Mouse (Mus musculus): Measurements from ENCODE around the gene Dcps. TPM values are rescaled to one million over a fixed set of nuclear protein-coding genes. Genes with fewer than 3 reads are reported as not detected.
"Not testable (repeated sequence)": the region's sequence is repeated elsewhere in the genome, so short reads cannot be mapped to it uniquely, and the experiment has no call there.

The Dcps gene
- polyA plus RNA-seq, 3 experiments from 2014 or later: 83.4 to 94.5 (median 92.4) TPM

- ATAC-seq: peak; percentile 23
Observed at GRCm38 (mm10) chr9:35176124-35176659, 331 bp upstream of the Dcps start.

GRCm38 (mm10) chr9:35173331-35173730 lies 2.5 kb downstream of the Dcps start:
- no peak for ATAC-seq

- no peak for ATAC-seq
Observed at GRCm38 (mm10) chr9:35170071-35170470, 5.8 kb downstream of the Dcps start.

GRCm38 (mm10) chr9:35166798-35167635 lies 8.8 kb downstream of the Dcps start:
- no peak for ATAC-seq

GRCm38 (mm10) chr9:35166144-35166797 lies 9.6 kb downstream of the Dcps start:
- ATAC-seq: no peak

- no peak for ATAC-seq
Observed at GRCm38 (mm10) chr9:35164142-35164874, 11.6 kb downstream of the Dcps start.

GRCm38 (mm10) chr9:35163011-35163690 lies 12.7 kb downstream of the Dcps start:
- ATAC-seq: peak; percentile 60

- no peak for ATAC-seq
Observed at GRCm38 (mm10) chr9:35161721-35162120, 14.1 kb downstream of the Dcps start.

GRCm38 (mm10) chr9:35160662-35161061 lies 15.2 kb downstream of the Dcps start:
- no peak for ATAC-seq

- no peak for ATAC-seq
Observed at GRCm38 (mm10) chr9:35158477-35158876, 17.4 kb downstream of the Dcps start.

- no peak for ATAC-seq
Observed at GRCm38 (mm10) chr9:35156862-35157261, 19.0 kb downstream of the Dcps start.

GRCm38 (mm10) chr9:35156002-35156710 lies 19.7 kb downstream of the Dcps start:
- ATAC-seq: no peak

- ATAC-seq: no peak
Observed at GRCm38 (mm10) chr9:35152923-35153322, 22.9 kb downstream of the Dcps start.

- ATAC-seq: not testable (repeated sequence)
Observed at GRCm38 (mm10) chr9:35148822-35149221, 27.0 kb downstream of the Dcps start.

GRCm38 (mm10) chr9:35147261-35147660 lies 28.6 kb downstream of the Dcps start:
- not testable (repeated sequence) for ATAC-seq

GRCm38 (mm10) chr9:35145829-35146228 lies 30.0 kb downstream of the Dcps start:
- ATAC-seq: no peak

GRCm38 (mm10) chr9:35145118-35145517 lies 30.7 kb downstream of the Dcps start:
- ATAC-seq: no peak

- no peak for ATAC-seq
Observed at GRCm38 (mm10) chr9:35142221-35142620, 33.6 kb downstream of the Dcps start.

GRCm38 (mm10) chr9:35139231-35139744 lies 36.6 kb downstream of the Dcps start:
- no peak for ATAC-seq

- no peak for ATAC-seq
Observed at GRCm38 (mm10) chr9:35138029-35138428, 37.8 kb downstream of the Dcps start.

GRCm38 (mm10) chr9:35135575-35135974 lies 40.3 kb downstream of the Dcps start:
- no peak for ATAC-seq

Data from inflammation-experienced regulatory T-cells, adult 6 months (primary cell).